Mouse (Mus musculus): ENCODE measurements around the gene Gm2696.
A peak's percentile ranks its signal among the peaks of the same experiment; 100 is the strongest.
"Not testable (repeated sequence)": the region's sequence is repeated elsewhere in the genome, so short reads cannot be mapped to it uniquely, and the experiment has no call there.

The Gm2696 gene

DNA sequence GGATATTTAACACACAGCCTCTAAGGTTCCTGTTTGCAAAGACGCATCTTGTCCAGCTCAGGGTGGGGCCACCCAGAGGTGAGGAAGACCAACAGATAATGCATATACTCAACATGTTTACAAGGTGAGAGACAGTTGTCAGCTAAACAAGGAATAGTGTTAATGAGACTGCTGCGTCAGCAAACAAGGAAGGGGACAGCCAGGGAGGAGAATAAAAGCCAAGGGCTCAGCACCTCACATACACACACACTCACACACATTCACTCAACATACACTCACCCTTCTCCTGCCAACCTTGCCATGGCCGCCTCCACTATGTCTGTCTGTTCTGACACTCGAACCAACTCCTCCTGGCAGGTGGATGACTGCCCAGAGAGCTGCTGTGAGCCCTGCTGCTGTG, at the start of gene Gm2696:
TSS of gene Gm2696 (plus strand) at position 301 of the 400 bp plus-strand sequence.
- DNase-seq (ENCODE audit: low read depth), result no peak

DNA sequence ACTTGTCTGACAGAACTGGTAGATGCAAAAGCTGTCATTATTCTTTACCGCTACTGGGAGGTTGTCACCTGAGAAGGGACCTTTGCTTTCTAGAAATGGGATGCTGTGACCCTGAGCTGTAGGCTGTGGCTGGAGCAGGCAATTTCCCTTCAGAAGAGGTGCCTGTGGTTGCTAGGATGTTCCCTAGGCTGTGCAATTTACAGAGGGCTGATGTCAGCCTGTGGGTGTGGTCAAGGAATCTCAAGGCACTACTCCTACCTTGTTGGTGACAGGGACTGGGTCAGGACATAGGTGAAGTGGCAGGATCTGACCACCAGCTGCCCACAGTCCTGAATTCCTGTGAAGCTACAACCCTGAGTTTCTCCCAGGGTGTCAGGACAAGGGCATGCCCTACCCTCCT, 44.8 kb upstream of the Gm2696 start:
- DNase-seq (ENCODE audit: low read depth), result no peak

DNA sequence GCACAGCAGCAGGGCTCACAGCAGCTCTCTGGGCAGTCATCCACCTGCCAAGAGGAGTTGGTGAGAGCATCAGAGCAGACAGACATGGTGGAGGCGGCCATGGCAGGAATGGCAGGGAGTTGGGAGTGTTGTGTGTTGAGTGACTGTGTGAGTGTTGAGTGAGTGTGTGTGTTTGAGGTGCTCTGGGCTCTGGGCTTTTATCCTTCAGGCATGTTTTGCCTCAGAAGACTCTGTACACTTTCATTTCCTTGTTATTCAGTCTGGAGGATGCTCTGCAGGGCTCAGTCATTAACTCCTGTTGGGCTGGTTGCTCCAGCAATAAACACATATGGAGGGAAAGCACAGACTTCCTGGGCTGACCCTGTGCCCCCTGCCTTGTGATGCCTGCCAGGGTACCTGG, 43.3 kb upstream of the Gm2696 start, which contains the start of gene Gm3238:
TSS of gene Gm3238 (minus strand) at position 101 of the 400 bp plus-strand sequence.
- not testable (repeated sequence) for DNase-seq (ENCODE audit: low read depth)

DNA sequence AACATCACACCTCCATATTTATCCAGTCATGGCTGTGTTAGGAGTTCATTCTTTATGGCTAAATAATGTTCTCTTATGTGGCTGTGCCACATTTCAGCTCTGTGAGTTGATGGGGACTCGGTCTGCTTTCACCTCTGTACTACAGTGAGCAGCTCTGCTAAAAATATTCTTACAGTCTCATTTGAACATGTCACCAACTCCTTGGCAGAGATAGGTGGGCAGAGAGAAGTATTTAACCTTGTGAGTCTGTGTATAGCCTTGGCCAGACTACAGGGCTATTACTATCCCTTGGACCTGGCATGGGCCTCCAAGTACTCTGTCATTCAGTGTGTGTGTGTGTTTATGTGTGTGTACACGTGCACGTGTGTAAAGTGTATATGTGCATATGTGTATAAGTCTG, 42.3 kb upstream of the Gm2696 start:
- DNase-seq (ENCODE audit: low read depth), result not testable (repeated sequence)

DNA sequence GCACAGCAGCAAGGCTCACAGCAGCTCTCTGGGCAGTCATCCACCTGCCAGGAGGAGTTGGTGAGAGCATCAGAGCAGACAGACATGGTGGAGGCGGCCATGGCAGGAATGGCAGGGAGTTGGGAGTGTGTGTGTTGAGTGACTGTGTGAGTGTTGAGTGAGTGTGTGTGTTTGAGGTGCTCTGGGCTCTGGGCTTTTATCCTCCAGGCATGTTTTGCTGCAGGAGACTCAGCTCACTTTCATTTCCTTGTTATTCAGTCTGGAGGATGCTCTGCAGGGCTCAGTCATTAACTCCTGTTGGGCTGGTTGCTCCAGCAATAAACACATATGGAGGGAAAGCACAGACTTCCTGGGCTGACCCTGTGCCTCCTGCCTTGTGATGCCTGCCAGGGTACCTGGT, 37.6 kb upstream of the Gm2696 start, which contains the start of gene Gm7138:
TSS of gene Gm7138 (minus strand) at position 101 of the 400 bp plus-strand sequence.
- not testable (repeated sequence) for DNase-seq (ENCODE audit: low read depth)

DNA sequence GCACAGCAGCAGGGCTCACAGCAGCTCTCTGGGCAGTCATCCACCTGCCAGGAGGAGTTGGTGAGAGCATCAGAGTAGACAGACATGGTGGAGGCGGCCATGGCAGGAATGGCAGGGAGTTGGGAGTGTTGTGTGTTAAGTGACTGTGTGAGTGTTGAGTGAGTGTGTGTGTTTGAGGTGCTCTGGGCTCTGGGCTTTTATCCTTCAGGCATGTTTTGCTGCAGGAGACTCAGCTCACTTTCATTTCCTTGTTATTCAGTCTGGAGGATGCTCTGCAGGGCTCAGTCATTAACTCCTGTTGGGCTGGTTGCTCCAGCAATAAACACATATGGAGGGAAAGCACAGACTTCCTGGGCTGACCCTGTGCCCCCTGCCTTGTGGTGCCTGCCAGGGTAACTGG, 32.0 kb upstream of the Gm2696 start, which contains the start of gene Gm3250:
TSS of gene Gm3250 (minus strand) at position 101 of the 400 bp plus-strand sequence.
- DNase-seq (ENCODE audit: low read depth), result not testable (repeated sequence)

DNA sequence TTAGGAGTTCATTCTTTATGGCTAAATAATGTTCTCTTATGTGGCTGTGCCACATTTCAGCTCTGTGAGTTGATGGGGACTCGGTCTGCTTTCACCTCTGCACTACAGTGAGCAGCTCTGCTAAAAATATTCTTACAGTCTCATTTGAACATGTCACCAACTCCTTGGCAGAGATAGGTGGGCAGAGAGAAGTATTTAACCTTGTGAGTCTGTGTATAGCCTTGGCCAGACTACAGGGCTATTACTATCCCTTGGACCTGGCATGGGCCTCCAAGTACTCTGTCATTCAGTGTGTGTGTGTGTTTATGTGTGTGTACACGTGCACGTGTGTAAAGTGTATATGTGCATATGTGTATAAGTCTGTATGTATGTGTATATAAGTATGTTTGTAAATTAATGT, 31.1 kb upstream of the Gm2696 start:
- DNase-seq (ENCODE audit: low read depth), result not testable (repeated sequence)

DNA sequence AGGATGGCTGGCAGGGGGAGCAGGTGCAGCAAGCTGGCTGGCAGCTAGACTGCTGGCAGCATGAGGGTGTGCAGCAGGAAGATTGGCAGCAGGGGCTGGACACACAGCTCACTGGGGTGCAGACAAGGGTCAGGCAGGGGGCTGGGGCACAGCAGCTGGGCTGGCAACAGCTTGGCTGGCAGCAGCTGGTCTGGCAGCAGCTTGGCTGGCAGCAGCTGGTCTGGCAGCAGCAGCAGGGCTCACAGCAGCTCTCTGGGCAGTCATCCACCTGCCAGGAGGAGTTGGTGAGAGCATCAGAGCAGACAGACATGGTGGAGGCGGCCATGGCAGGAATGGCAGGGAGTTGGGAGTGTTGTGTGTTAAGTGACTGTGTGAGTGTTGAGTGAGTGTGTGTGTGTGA, 26.6 kb upstream of the Gm2696 start, which contains the start of gene Gm7137:
TSS of gene Gm7137 (minus strand) at position 325 of the 400 bp plus-strand sequence.
- not testable (repeated sequence) for DNase-seq (ENCODE audit: low read depth)

DNA sequence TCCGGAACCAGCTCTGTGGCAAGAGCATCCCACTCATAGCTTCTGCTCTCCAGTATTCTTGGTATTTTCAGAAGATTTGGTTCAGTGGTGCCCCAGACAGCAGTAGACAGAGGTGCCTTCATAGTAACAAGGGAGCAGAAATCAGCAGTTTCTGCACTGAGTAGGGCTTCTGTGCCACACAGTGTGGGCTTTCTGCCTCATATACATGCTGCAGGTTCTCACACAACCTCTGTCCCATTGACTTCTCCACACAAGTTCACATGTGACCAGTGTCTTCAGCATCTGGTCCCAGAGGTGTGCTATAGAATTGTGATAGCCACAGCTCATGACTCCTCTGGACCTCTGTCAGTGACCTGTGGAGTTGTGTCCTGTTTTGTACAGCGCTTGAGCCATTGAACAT, 25.9 kb upstream of the Gm2696 start:
- DNase-seq (ENCODE audit: low read depth), result no peak

DNA sequence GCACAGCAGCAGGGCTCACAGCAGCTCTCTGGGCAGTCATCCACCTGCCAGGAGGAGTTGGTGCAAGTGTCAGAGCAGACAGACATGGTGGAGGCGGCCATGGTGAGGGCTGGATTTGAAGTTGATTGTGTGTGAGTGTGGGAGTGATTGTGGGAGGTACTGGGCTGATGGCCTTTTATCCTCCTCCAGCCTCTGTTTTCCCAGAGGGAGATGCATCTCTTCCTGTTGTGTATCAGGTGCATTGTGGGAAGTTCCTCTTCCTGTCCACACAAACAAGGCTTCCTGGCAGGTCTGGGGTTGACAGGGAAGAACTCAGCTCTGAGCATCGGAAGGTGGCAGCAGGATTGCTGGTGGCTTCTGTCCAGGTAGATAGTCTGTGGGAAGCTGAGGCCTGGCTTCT, 19.5 kb upstream of the Gm2696 start, which contains the start of gene Gm9639:
TSS of gene Gm9639 (minus strand) at position 101 of the 400 bp plus-strand sequence.
- DNase-seq (ENCODE audit: low read depth), result no peak

DNA sequence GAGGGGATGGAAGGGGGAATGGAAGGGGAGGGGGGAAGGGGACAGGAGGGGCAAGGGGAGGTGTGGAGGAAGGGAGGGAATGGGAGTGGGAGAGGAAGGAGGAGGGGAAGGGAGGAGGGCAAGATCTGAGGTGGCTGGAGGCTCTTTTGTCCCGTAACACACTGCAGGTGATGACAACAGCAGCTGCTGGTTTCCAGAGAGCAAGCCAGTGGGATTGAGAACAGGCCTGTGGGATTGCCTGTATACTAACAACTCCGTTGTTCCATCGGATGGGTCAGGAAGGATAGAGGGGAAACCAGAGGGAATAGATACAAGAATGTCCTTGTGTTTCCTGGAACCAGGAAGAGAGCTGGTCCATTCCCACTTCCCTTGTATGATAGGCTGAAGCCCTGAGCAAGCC, 16.8 kb upstream of the Gm2696 start:
- DNase-seq (ENCODE audit: low read depth), result no peak

DNA sequence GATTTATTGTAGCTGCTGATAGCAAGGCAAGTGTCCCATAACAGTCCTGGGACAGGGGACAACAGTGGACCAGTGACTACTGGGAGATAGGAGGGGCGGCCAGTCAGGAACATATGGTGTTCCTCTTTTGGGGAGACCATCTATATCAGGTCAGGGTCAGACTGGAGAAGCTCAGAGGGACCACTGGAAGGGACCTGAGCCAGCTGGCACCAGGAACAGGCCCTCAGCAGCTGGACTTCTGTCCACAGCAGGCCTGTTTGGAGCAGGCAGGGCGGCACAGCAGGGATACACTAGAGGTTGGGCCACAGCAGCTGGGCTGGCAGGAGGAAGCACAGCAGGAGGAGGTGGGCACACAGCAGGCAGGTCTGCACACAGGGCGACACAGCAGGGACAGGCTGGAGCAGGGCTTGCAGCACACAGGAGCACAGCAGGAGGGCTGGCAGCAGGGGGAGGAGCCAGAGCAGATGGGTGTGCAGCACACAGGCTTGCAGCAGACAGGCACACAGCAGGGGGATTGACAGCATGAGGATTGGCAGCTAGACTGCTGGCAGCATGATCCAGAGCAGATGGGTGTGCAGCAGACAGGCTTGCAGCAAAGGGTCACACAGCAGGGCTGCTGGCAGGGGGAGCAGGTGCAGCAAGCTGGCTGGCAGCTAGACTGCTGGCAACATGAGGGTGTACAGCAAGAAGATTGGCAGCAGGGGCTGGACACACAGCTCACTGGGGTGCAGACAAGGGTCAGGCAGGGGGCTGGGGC, 16.1 kb upstream of the Gm2696 start:
- DNase-seq (ENCODE audit: low read depth), result not testable (repeated sequence)

DNA sequence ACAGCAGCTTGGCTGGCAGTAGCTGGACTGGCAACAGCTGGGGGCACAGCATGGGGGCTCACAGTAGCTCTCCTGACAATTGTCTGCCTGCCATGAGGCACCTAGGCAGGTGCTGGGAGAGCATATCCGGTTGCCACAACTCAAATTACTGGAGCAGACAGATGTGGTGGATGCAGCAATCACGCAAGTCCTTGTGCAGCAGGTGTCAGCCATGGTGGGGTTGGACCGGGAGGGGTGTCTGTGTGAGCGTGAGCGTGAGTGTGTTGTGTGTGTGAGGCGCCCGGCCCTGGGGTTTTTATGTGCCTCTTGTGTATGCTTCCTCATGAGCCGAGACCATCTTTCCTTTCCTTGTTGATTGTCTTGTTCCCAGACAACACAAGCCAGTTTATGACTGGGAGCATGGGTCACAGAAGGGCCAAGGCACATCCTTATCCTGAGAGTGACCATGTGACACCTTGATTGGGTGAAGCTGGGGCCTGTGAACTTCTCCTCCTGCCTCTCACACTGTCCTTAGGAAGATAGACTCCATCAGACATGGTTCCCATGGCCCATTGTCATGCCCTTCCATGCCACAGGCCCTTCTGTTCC, 15.5 kb upstream of the Gm2696 start, which contains the start of gene Gm19668:
TSS of gene Gm19668 (minus strand) at position 213 of the 588 bp plus-strand sequence.
- DNase-seq (ENCODE audit: low read depth), result no peak

DNA sequence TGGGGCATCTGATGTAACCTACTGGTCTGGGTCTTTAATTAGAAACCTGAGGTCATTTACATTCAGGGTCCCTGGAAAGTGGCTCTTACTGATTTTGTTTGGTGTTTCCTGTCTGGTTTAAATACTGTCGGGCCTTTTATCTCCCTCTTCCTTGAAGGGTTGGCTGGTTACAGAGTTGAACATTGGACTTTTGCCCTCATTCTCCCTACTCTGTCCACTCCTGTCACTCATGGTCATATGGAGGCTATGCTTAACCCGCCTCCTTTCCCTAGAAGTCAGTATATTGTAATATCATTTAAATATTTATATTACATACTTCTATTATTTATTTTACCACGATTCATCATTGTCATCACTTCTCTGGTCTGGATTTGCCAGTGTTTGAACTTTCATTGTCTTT, 10.4 kb upstream of the Gm2696 start:
- no peak for DNase-seq (ENCODE audit: low read depth)

DNA sequence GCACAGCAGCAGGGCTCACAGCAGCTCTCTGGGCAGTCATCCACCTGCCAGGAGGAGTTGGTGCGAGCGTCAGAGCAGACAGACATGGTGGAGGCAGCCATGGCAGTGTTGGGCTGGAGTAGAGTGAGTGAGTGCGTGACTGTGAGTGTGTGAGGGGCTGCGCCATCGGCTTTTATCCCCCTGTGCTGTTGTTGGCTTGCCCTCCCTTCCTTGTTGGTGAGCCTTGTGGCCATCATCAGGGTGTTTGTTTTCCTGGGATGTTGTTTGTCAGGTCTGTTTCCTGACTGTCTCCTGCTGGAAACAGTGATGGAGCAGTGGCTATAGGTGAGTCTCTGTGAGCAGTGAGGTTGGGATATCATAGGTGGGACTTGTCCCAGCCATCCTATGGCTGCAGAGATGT, 2.7 kb upstream of the Gm2696 start, which contains the start of gene Gm9507:
TSS of gene Gm9507 (minus strand) at position 101 of the 400 bp plus-strand sequence.
- DNase-seq (ENCODE audit: low read depth), result no peak

DNA sequence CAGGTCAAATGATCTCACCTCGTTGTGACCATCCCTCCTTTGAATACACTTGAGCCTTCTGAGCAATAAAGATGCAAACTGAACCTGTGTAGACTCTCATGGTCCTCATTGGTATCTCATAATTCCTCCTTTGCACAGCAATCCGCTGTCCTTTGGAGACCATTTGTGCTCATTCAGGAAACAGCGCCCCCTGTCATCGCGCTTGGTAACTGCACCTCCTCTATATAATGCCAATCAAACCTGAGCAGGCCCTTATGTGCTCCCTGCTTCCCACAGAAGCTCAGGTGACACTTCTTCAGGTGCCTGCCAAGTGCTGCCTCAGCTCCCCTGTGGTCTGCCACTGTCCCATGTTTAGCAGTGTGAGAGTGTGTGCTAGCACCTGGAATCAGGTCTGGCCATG, 1.0 kb downstream of the Gm2696 start:
- DNase-seq (ENCODE audit: low read depth), result peak; percentile 42

DNA sequence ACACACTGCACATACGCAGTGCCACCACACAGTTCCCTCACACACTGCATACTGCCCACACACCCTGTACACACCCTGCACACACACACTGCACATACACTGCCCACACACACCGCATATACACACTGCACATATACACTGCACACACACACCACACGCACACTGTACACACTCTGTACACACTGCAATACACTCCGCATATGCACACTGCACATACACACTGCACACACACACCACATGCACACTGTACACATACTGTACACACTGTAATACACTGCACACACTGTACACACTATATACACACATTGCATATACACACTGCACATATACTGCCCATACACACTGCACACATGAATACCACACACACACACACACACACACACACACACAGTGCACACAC, 4.0 kb downstream of the Gm2696 start:
- DNase-seq (ENCODE audit: low read depth), result no peak

DNA sequence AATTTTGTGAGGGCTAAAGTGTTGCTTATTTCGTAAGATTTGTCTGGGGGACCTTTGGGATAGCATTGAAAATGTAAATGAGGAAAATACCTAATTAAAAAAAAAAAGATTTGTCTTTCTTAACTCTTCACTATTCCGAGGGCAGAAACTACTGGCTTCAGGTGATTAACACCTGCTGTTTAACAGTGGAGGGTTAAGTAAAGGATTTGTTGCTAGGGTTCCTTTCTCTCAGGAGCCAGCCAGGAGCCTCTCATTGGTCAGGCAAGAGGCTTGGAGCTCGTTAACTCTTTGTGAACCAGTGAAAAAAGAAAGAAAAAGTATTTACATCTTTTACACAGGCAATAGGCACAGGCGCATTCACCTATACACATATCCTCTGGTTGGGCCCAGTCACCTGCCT, 4.7 kb downstream of the Gm2696 start:
- DNase-seq (ENCODE audit: low read depth), result no peak

DNA sequence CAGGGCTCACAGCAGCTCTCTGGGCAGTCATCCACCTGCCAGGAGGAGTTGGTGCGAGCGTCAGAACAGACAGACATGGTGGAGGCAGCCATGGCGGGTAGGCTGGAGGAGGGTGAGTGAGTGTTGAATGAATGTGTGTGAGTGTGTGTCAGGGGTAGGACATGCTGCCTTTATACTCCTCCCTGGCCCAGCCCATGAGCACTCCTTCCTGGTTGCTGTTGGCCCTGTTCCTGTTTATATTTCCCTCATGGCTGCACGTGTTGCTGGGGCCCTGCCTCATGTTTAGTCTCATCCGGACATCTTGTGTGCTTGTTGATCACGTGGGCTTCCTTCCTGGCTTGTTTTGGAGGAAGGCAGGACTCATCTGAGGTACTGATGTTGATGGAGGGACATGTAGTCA, 12.5 kb downstream of the Gm2696 start, which contains the start of gene Krtap10-4:
TSS of gene Krtap10-4 (minus strand) at position 145 of the 400 bp plus-strand sequence.
- no peak for DNase-seq (ENCODE audit: low read depth)

DNA sequence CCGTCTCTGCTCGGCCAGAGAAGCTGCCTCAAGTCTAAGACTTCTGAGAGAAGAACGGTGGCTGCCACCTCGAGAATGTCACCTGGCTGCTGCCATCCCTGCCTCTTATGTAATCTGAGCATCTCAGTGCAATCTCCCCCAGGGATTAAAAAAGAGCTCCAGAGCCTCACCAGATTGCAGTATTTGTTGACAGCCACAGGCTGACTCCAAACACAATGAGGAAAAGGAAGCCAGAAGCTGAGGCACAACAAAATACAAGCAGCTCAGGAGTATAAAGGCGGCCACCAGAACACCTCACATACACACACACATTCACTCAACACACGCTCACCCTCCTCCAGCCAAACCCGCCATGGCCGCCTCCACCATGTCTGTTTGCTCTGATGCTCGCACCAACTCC, 21.2 kb downstream of the Gm2696 start, which contains the start of gene Krtap10-10:
TSS of gene Krtap10-10 (plus strand) at position 301 of the 400 bp plus-strand sequence.
- DNase-seq (ENCODE audit: low read depth), result no peak

DNA sequence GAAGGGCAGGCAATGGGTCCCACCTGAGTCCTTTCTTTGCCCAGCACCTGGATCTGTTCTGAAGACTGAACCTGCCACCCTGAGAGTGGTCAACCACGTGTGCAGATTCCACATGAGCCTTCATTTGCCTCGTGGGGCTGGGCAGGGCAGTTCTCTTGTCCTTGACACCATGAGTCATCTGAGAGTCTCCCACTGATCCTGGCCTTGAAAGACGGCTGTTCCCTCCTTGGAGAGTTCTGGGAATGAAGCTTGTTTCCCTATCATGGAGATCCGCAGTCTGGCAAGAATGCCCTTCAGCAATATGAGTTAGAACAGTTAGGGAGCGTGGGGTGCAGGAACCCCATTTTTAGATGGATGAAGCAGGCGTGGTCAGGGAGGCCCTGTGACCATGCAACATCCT, 24.5 kb downstream of the Gm2696 start:
- DNase-seq (ENCODE audit: low read depth), result no peak

DNA sequence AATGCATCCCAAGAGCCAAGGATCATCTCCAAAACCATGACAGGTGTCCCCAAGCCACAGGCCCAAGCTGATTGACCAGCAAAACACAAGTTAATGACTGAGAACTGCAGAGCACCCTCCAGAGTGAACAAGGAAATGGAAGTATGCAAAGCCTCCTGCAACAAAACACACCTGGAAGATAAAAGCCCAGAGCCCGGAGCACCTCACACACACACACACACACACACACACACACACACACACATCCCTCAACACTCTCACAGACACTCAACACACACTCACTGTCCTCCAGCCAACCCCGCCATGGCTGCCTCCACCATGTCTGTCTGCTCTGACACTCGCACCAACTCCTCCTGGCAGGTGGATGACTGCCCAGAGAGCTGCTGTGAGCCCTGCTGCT, 32.0 kb downstream of the Gm2696 start, which contains the start of gene Gm36176:
TSS of gene Gm36176 (plus strand) at position 301 of the 400 bp plus-strand sequence.
- DNase-seq (ENCODE audit: low read depth), result no peak

DNA sequence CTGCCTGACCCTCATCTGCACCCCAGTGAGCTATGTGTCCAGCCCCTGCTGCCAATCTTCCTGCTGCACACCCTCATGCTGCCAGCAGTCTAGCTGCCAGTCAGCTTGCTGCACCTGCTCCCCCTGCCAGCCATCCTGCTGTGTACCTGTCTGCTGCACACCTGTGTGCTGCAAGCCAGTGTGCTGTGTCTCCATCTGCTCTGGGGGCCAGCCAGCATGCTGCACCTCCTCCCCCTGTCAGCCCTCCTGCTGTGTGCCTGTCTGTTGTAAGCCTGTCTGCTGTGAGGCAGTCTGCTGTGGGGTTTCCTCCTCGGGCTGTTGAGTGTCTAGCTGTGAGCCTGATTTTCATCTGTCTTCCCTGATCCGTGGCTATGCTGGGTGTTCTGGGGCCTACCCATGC, 32.5 kb downstream of the Gm2696 start:
- DNase-seq (ENCODE audit: low read depth), result no peak
